Mouse (Mus musculus): ENCODE data around the gene Llcfc1.

Llcfc1 gene

GRCm38 (mm10) chr6:41702928-41703327 lies 18.7 kb downstream of the Llcfc1 start:
- no peak for DNase-seq (ENCODE audit: low spot score in 2 of 2)

GRCm38 (mm10) chr6:41704123-41704522 lies 19.9 kb downstream of the Llcfc1 start, which contains the start of gene Kel:
TSS of gene Kel (minus strand) at chr6:41704339.
- no peak for DNase-seq (ENCODE audit: low spot score in 2 of 2)

GRCm38 (mm10) chr6:41706275-41706674 lies 22.0 kb downstream of the Llcfc1 start:
- DNase-seq (ENCODE audit: low spot score in 2 of 2), result no peak

- no peak for DNase-seq (ENCODE audit: low spot score in 2 of 2)
Observed at GRCm38 (mm10) chr6:41710281-41710680, 26.1 kb downstream of the Llcfc1 start.

- DNase-seq (ENCODE audit: low spot score in 2 of 2), result no peak
Observed at GRCm38 (mm10) chr6:41721430-41721829, 37.2 kb downstream of the Llcfc1 start.

- no peak for DNase-seq (ENCODE audit: low spot score in 2 of 2)
Observed at GRCm38 (mm10) chr6:41727989-41728609, 43.9 kb downstream of the Llcfc1 start.

GRCm38 (mm10) chr6:41734719-41735470 lies 50.7 kb downstream of the Llcfc1 start:
- DNase-seq (ENCODE audit: low spot score in 2 of 2), result no peak
